Mouse (Mus musculus) E14TG2a.4 (cell line): ENCODE measurements at regions not wholly inside any gene's neighbourhood (a gene's known extent, or its start where the extent isn't known, plus 50 kb on each side); places are given as distances from the start of the nearest gene placed in this dataset.

ENCODE experiments used
- H3K27me3 ChIP-seq: 2 replicates; pipeline ENCODE4 v1.6.1; 2014; ENCODE audit warnings: low read length, control low read depth; ENCODE audit not compliant: insufficient read depth
- H3K36me3 ChIP-seq: 2 replicates; pipeline ENCODE4 v1.6.1; 2014; ENCODE audit warnings: low read length, control low read depth; ENCODE audit not compliant: insufficient read depth
- H3K4me1 ChIP-seq: replicated peaks from 2 replicates; pipeline ENCODE4 v1.6.1; 2014; ENCODE audit warnings: low read depth, low read length, control low read depth
- H3K4me3 ChIP-seq: replicated peaks from 2 replicates; pipeline ENCODE4 v1.5.1; 2014; ENCODE audit warnings: mild to moderate bottlenecking, low read length
- H3K9me3 ChIP-seq: 2 replicates; pipeline ENCODE4 v1.6.1; 2014; ENCODE audit warnings: low read length, control low read depth
- CTCF ChIP-seq: conservative IDR thresholded peaks from 2 replicates; pipeline ENCODE4 v1.5.1; 2014; ENCODE audit warnings: low read length
- NANOG ChIP-seq: IDR thresholded peaks from 2 replicates; pipeline ENCODE4 v1.6.1; 2014; ENCODE audit warnings: borderline replicate concordance, low read length, mixed read lengths
- POU5F1 ChIP-seq: IDR thresholded peaks from 2 replicates; pipeline ENCODE4 v1.6.1; 2014; ENCODE audit warnings: low read length, borderline replicate concordance

DNA sequence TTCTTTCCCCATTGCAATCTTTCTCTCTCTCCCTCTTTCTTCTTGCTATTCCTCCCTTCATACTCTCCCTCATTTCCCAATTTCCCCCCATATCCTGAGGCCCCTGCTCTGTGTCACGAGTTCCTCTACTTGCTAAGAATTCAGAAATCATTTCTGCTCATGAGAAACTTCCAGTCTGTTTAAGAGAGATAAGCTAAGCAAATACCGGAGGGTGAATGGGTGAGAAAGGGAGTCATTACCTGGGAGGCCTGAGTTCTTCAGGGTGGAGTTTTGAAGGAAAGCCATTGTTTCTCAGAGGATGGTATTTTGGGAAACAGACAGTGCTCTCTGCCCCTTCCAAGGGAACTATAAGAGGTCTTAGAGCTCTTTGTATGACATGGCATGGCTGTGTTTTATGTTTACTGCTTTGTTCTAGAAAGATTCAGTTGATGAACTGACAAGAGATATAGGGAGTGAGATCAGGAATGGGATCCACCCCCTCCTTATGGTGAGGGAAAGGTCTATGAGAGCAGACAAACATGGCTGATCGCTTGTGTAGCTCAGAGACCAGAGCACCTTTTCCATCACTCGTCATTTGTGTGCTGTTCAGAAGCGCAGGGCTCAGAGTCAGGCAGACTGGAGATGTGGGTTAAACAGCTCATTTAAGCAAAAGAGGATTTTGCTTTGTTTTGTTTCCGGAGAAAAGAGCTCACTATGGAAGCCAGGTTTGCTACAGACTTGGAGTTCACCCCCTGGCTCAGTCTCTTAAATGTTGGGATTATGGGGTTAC lies 1361.0 kb upstream of the A1bg start:
- TF ChIP-seq CTCF, result no peak
- TF ChIP-seq POU5F1, result no peak
- TF ChIP-seq NANOG, result no peak
- no peaks in the 10 kb centered on the region for H3K9me3 ChIP-seq
- H3K4me1 ChIP-seq, result no peaks in the 10 kb centered on the region
- H3K27me3 ChIP-seq, result peaks cover 8% of the 10 kb centered on the region
- H3K36me3 ChIP-seq, result no peaks in the 10 kb centered on the region
- H3K4me3 ChIP-seq, result no peak overlapping the region

DNA sequence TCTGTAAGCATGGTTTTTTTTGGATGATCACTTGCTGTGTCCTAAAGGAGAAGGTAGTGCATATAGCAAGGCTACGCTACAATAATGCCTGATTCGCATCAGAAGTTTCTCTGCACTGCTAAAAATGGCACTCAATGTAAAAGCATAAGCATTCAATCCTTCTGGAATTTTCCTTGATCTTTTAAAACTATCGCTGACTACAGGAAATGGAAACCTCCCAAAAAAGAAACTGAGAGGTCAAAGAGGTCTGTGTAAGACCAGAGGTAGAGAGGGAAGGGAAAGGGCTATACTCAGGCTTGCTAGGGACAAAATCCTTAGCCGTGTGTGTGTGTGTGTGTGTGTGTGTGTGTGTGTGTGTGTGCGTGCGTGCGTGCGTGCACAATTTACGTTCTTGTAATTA lies 1359.8 kb upstream of the A1bg start:
- Histone ChIP-seq H3K36me3 (no peaks in the 10 kb centered on the region), H3K27me3 (peaks cover 8% of the 10 kb centered on the region), H3K4me3 (no peak overlapping the region), H3K4me1 (no peaks in the 10 kb centered on the region), H3K9me3 (no peaks in the 10 kb centered on the region)
- TF ChIP-seq CTCF, result no peak
- no peak for TF ChIP-seq POU5F1
- TF ChIP-seq NANOG, result no peak

DNA sequence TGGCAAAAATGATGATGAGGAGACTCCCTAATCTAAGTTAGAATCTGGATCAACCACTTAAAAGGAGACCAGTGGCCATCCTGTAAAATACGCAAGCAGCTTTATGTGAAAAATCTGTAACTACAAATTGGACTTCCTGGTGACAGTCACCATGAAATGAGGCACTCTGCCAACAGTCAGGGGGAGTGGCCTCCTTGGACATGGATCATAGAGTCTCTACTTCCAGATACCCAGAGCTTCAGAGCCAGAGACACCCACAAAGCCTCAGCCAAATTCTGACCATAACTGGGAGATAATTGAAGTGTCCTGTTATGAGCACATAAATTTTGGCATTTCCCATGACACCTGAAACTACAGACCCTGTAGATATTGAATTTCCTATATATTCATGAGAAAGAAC lies 1359.3 kb upstream of the A1bg start:
- Histone ChIP-seq H3K36me3 (no peaks in the 10 kb centered on the region), H3K27me3 (peaks cover 5% of the 10 kb centered on the region), H3K4me3 (no peak overlapping the region), H3K4me1 (no peaks in the 10 kb centered on the region), H3K9me3 (no peaks in the 10 kb centered on the region)
- no peak for TF ChIP-seq NANOG
- TF ChIP-seq CTCF, result no peak
- no peak for TF ChIP-seq POU5F1

DNA sequence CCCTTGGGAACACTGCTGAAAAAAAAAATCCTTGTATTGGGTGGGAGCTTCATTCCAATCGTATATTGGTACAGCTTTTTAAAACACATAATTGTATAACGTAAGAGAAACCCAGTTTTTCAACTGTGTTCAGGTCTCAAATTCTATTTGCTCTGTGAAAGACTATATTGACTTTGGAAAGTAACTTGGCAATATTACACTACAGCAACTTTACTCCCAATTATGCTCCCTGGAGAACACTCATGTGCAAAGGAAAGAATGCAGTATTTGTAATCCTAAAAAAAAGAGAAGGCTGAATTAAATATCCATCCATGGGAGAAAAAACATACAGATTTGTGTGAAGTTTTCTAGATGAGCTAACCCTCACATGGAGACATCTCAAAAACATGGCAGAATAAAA lies 1356.7 kb upstream of the A1bg start:
- H3K4me3 ChIP-seq, result no peak overlapping the region
- H3K9me3 ChIP-seq, result no peaks in the 10 kb centered on the region
- no peaks in the 10 kb centered on the region for H3K4me1 ChIP-seq
- peaks cover 4% of the 10 kb centered on the region for H3K27me3 ChIP-seq
- TF ChIP-seq CTCF (no peak), POU5F1 (no peak)
- H3K36me3 ChIP-seq, result no peaks in the 10 kb centered on the region

DNA sequence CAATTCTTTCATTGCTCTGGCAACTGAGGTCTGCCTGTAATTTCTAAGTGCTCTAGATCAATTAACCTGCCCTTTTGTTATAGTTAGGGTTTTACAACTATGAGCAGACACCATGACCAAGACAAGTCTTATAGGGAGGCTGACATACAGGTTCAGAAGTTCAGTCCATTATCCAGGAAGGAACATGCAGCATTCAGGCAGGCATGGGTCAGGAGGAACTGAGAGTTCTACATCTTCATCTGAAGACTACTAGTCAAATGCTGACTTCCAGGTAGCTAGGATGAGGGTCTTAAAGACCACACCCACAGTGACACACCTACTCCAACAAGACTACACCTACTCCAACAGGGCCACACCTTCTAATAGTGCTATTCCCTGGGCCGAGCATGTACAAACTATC lies 1352.0 kb upstream of the A1bg start:
- H3K36me3 ChIP-seq, result no peaks in the 10 kb centered on the region

DNA sequence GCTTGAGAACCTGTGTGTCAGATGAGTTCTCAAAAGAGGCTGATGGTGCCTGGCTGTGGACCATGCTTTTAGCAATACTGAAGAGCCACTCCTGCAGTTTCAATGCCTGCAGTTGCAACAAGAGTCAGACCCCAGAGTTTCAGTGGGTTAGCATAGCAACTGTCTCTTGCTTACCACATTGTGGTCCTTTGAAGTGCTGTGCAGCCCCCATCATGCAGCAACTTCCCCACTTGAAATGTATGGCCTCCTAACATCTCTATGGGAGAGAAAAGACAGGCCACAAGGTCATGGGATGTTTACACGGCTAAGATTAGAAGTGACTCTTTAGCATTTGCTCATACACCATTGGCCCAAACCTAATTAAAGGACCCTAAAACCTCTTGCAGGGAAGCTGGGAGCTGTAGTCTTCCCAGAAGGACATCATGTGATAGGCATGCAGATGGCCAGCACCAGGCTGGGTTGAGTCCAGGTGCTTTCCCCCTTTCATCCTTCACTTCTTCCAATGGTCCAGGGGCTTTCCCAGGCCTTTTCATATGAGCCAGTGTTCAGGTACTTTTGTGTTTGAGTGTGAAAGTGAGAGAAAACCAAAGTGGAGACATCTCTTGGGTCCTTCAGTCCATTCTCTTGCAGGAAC lies 1351.2 kb upstream of the A1bg start:
- no peak for TF ChIP-seq POU5F1
- TF ChIP-seq NANOG, result no peak
- no peak for TF ChIP-seq CTCF

More for the DNA sequence above, 1352.0 kb upstream of the A1bg start:
- peaks cover 15% of the 10 kb centered on the region for H3K27me3 ChIP-seq
- no peaks in the 10 kb centered on the region for H3K4me1 ChIP-seq
- no peak overlapping the region for H3K4me3 ChIP-seq
- H3K9me3 ChIP-seq, result no peaks in the 10 kb centered on the region
- TF ChIP-seq NANOG, result no peak
- no peak for TF ChIP-seq POU5F1
- no peak for TF ChIP-seq CTCF

DNA sequence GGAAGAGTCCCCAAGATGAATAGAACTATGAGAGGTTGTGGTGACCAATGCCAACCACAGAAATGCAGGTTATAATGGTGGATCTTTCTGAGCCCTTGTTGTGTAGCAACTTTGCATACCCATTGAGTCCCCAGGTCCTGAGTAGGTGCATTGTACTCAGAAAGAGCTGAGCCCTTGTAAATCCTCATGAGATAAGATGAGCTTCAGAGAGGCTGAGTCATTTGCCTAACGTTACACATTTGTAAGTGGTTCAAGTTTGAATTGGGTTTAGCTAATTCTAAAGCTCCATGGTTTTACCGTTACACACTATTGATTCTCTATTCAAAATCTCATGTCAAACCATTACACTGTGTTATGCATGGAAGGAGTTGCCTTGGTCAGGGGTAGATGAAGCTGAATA lies 1349.9 kb upstream of the A1bg start:
- Histone ChIP-seq H3K27me3 (peaks cover 14% of the 10 kb centered on the region), H3K4me1 (no peaks in the 10 kb centered on the region), H3K4me3 (no peak overlapping the region), H3K9me3 (no peaks in the 10 kb centered on the region), H3K36me3 (no peaks in the 10 kb centered on the region)
- TF ChIP-seq CTCF (no peak), NANOG (no peak), POU5F1 (no peak)

More for the DNA sequence above, 1351.2 kb upstream of the A1bg start:
- Histone ChIP-seq H3K27me3 (peaks cover 14% of the 10 kb centered on the region), H3K36me3 (no peaks in the 10 kb centered on the region), H3K9me3 (no peaks in the 10 kb centered on the region), H3K4me1 (no peaks in the 10 kb centered on the region), H3K4me3 (no peak overlapping the region)

DNA sequence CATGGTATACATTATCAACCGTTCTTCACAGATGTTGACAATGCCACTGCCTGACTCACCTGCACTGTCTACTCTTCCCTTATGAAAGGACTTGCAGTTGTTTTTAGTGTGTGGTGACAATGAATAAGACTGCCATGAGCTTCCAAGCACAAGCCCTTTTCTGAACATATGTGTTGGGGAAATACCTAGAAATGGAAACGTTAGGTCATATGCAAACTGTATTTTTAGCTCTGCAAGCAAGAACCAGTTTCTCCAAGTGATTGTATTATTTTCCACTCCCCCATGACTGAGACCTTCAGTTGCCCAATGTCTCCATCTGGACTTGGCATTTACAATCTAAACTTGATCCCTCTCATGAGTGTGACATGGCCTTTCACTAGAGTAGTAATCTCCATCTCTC lies 1348.6 kb upstream of the A1bg start:
- no peaks in the 10 kb centered on the region for H3K36me3 ChIP-seq
- H3K4me1 ChIP-seq, result no peaks in the 10 kb centered on the region
- H3K27me3 ChIP-seq, result peaks cover 14% of the 10 kb centered on the region
- H3K4me3 ChIP-seq, result no peak overlapping the region
- TF ChIP-seq NANOG (no peak), POU5F1 (no peak)
- no peaks in the 10 kb centered on the region for H3K9me3 ChIP-seq

GRCm38 (mm10) chr15:62268189-62268588 lies 1345.4 kb upstream of the A1bg start:
- TF ChIP-seq NANOG, result no peak
- TF ChIP-seq POU5F1, result no peak
- TF ChIP-seq CTCF, result no peak

More at GRCm38 (mm10) chr15:62268189-62268588, 1345.4 kb upstream of the A1bg start:
- Histone ChIP-seq H3K36me3 (no peaks in the 10 kb centered on the region), H3K4me3 (no peak overlapping the region), H3K4me1 (no peaks in the 10 kb centered on the region), H3K9me3 (no peaks in the 10 kb centered on the region), H3K27me3 (peaks cover 9% of the 10 kb centered on the region; the same call in 1 of the 2 replicates)
